Mouse (Mus musculus): ENCODE measurements around the gene Dtx1. TPM values are rescaled to one million over a fixed set of nuclear protein-coding genes. Genes with fewer than 3 reads are reported as not detected.

Dtx1 gene
- polyA plus RNA-seq, 1 experiment from 2014 or later: 2.8 TPM

DNA sequence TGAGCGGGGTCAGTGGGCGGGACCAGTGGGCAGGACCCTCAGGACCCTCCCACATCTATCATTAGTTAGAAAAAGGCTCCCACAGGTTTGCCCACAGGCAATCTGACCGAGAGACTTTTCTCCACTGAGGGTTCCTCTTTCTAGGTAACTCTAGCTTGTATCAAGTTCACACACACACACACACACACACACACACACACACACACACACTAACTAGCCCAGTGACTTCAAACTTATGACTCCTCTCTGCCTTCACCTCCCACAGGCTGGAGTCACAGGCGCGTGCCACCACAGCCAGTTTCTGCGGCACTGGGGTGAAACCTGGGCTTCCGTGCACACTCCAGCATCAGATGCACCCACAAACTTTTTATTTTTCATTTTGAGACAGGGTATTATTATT, 43.0 kb downstream of the Dtx1 start:
- Histone ChIP-seq H3K9me3 (ENCODE audit: low read depth, low read length) (no peaks in the 10 kb centered on the region), H3K4me3 (ENCODE audit: low read depth, low read length) (no peak overlapping the region), H3K36me3 (ENCODE audit: insufficient read depth) (no peaks in the 10 kb centered on the region), H3K4me1 (ENCODE audit: insufficient read depth) (no peaks in the 10 kb centered on the region), H3K27me3 (ENCODE audit: insufficient read depth, low read length) (peaks cover 3% of the 10 kb centered on the region; the same call in 1 of the 2 replicates), H3K27ac (ENCODE audit: low read depth) (no peak overlapping the region), H3K9ac (no peak overlapping the region), H3K4me2 (no peak overlapping the region)
- WGBS: 67% methylated on average over 7 of the region's 7 CpGs
- DNase-seq (no peak), ATAC-seq (ENCODE audit: insufficient read depth) (no peak)
- TF ChIP-seq CTCF (IDR thresholded peaks at IDR 0.05; ENCODE audit: low read depth): no peak

DNA sequence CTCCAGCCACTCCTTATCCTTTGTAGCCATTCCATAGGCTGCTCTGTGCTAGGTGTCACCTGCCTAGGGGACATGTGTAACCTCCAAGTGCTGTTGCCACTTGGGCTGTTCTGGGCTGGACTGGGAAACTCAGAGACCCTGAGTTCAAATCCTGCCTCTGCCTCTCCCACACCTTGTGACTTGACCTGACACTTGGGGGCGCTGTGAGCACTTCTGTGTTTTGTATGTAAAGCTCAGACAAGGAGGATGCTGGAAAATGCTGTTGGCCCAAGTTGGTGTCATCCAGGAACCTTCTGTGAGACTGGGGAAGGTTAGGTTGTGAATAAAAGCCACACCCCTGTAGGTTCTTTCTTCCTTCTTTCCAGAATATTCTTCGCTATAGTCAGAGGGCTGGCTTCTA, 46.8 kb downstream of the Dtx1 start:
- Histone ChIP-seq H3K9ac (no peak overlapping the region), H3K27me3 (ENCODE audit: insufficient read depth, low read length) (peaks cover 3% of the 10 kb centered on the region; the same call in 1 of the 2 replicates), H3K4me1 (ENCODE audit: insufficient read depth) (no peaks in the 10 kb centered on the region), H3K27ac (ENCODE audit: low read depth) (no peak overlapping the region), H3K4me3 (ENCODE audit: low read depth, low read length) (no peak overlapping the region), H3K9me3 (ENCODE audit: low read depth, low read length) (no peaks in the 10 kb centered on the region), H3K36me3 (ENCODE audit: insufficient read depth) (no peaks in the 10 kb centered on the region), H3K4me2 (no peak overlapping the region)
- WGBS: 45% methylated on average over 2 of the region's 2 CpGs
- no peak for TF ChIP-seq CTCF (IDR thresholded peaks at IDR 0.05; ENCODE audit: low read depth)
- no peak for ATAC-seq (ENCODE audit: insufficient read depth)
- no peak for DNase-seq

DNA sequence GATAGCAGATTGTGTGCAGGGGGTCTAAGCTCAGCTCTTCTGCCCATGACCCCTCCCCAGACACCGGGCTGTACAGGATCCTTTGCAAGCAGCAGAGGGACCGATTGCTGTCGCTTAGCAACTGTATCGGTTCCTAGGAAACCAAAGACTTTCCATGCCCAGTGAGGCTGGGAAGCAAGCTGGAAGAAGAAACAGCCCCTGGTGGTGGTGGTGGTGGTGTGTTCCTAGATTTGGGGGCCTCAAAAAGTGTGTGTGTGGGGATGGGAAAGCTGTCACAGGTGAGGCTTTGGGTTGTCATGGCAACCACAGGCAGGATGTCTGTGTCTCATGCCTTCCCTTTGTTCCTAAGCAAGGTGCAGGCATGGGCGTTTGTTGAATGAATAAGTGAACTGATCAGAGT, 50.9 kb downstream of the Dtx1 start:
- Histone ChIP-seq H3K4me2 (no peak overlapping the region), H3K9me3 (ENCODE audit: low read depth, low read length) (no peaks in the 10 kb centered on the region), H3K27ac (ENCODE audit: low read depth) (no peak overlapping the region), H3K36me3 (ENCODE audit: insufficient read depth) (no peaks in the 10 kb centered on the region), H3K4me3 (ENCODE audit: low read depth, low read length) (no peak overlapping the region), H3K4me1 (ENCODE audit: insufficient read depth) (no peaks in the 10 kb centered on the region), H3K9ac (no peak overlapping the region), H3K27me3 (ENCODE audit: insufficient read depth, low read length) (no peaks in the 10 kb centered on the region; the same call in 1 of the 2 replicates)
- DNase-seq (no peak), ATAC-seq (ENCODE audit: insufficient read depth) (no peak)
- no peak for TF ChIP-seq CTCF (IDR thresholded peaks at IDR 0.05; ENCODE audit: low read depth)
- 36% methylated on average over 5 of the region's 5 CpGs for WGBS

DNA sequence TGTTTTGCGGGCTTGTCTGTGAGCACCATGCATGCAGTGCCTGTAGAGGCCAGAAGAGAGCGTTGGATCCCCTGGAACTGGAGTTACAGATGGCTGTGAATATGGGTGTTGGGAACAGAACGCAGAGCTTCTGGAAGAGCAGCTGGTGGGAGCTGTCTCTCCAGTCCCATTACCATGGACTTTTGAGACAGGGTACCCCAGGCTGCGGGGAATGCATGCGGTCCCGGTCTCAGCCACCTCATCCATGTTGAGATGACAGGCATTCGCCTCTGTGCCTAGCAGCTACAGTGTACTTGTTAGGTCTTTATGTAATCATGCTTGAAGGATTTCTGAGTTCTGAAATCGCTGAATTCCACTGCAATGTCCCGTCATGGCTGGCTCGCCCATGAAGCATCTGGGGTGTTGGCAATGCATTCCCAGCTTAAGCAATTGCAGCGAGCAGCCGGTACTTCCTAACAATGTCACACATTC, 55.4 kb downstream of the Dtx1 start:
- ATAC-seq (ENCODE audit: insufficient read depth) (no peak), DNase-seq (peak; percentile 30)
- no peak overlapping the region for H3K27ac ChIP-seq (ENCODE audit: low read depth)
- H3K9me3 ChIP-seq (ENCODE audit: low read depth, low read length): no peaks in the 10 kb centered on the region
- 61% methylated on average over 12 of the region's 12 CpGs for WGBS
- H3K4me3 ChIP-seq (ENCODE audit: low read depth, low read length): no peak overlapping the region
- TF ChIP-seq CTCF (IDR thresholded peaks at IDR 0.05; ENCODE audit: low read depth): no peak
- H3K36me3 ChIP-seq (ENCODE audit: insufficient read depth): no peaks in the 10 kb centered on the region
- no peak overlapping the region for H3K4me2 ChIP-seq
- H3K9ac ChIP-seq: no peak overlapping the region
- no peaks in the 10 kb centered on the region; the same call in 1 of the 2 replicates for H3K27me3 ChIP-seq (ENCODE audit: insufficient read depth, low read length)
- no peaks in the 10 kb centered on the region for H3K4me1 ChIP-seq (ENCODE audit: insufficient read depth)

DNA sequence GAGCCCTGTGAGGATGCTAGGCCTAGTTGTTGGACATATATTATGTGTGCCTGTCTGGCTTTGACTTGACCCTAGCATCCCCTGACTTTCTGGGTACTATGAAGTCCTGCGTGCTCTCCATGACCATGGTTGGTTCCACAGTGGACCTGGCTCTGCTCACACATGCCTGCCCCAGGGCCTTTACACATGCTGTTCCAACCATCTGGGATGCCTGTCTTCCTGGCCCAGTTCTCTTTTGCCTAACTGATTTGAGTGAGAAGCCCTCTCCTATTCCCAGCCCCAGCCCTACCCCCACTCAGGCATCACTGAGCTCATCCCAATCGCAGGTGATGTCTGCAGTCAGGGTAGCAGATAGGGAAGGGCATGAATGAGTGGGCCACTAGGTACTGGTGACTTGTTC, 57.9 kb downstream of the Dtx1 start:
- TF ChIP-seq CTCF (IDR thresholded peaks at IDR 0.05; ENCODE audit: low read depth): no peak
- no peaks in the 10 kb centered on the region for H3K36me3 ChIP-seq (ENCODE audit: insufficient read depth)
- H3K4me1 ChIP-seq (ENCODE audit: insufficient read depth): no peaks in the 10 kb centered on the region
- no peak for DNase-seq
- H3K4me3 ChIP-seq (ENCODE audit: low read depth, low read length): no peak overlapping the region
- peaks cover 17% of the 10 kb centered on the region for H3K27me3 ChIP-seq (ENCODE audit: insufficient read depth, low read length)
- H3K27ac ChIP-seq (ENCODE audit: low read depth): no peak overlapping the region
- WGBS: 90% methylated on average over 2 of the region's 2 CpGs
- no peak overlapping the region for H3K9ac ChIP-seq
- no peak overlapping the region for H3K4me2 ChIP-seq
- H3K9me3 ChIP-seq (ENCODE audit: low read depth, low read length): no peaks in the 10 kb centered on the region
- ATAC-seq (ENCODE audit: insufficient read depth): no peak

DNA sequence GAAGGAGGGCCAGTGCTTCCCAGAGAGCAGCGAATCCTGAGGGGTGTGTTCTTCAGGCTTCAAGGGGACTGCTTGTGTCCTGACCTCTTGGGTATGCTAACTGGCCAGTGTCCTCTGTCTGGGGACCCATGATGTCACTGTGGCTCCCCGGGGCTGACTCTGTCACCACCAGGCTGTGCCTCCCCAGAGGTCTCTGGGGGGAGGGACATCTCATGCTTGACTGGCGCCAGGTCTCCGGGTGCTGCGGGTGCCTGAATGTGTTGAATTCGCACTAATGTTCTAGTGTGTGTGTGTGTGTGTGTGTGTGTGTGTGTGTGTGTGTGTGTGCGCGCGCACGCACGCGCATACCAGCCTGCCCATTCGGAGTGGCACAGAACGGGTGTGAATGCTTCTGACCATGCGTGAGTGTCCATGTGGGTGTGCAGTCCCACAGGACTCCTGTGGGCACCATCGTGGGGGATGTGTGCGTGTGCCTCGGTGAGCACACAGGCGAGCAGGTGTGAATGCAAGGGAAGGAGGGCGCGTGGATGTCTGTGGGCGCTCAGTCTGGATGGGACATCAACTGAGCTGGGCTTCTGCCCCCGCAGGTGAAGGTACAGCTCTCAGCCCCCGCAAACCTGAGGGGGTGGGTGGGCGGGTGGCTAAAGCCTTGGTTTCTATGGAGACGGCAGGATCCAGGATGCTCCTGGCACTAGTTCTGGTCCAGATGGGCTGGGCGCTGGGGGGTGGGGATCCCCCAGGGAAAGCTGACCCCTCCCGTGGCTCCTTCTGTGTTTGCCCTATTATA, 58.6 kb downstream of the Dtx1 start:
- peaks cover 3% of the 10 kb centered on the region; the same call in 1 of the 2 replicates for H3K4me1 ChIP-seq (ENCODE audit: insufficient read depth)
- no peaks in the 10 kb centered on the region for H3K36me3 ChIP-seq (ENCODE audit: insufficient read depth)
- peaks cover 24% of the 10 kb centered on the region for H3K27me3 ChIP-seq (ENCODE audit: insufficient read depth, low read length)
- H3K4me2 ChIP-seq: no peak overlapping the region
- DNase-seq (no peak), ATAC-seq (ENCODE audit: insufficient read depth) (no peak)
- no peak overlapping the region for H3K4me3 ChIP-seq (ENCODE audit: low read depth, low read length)
- TF ChIP-seq CTCF (IDR thresholded peaks at IDR 0.05; ENCODE audit: low read depth): no peak
- 78% methylated on average over 27 of the region's 28 CpGs for WGBS
- no peak overlapping the region for H3K9ac ChIP-seq
- no peaks in the 10 kb centered on the region for H3K9me3 ChIP-seq (ENCODE audit: low read depth, low read length)
- H3K27ac ChIP-seq (ENCODE audit: low read depth): no peak overlapping the region

DNA sequence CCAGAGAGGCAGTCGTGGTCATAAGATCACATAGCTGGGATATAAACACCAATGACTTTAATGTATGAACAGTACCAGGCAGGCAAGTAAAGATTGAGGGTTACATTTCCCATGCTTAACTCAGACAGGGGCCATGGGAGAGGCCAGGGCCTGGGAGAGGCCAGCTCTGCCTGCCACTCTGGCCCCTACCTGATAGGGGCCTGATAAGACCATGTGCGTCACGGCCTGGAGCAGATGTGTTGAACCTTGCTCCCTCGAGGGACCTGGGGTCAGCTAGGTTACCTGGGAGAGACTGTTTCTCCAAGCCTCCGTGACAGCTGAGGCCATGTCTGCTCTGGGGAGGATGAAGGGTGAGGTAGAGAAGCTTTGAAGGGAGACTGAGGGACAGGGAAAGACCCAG, 60.5 kb downstream of the Dtx1 start:
- no peak for TF ChIP-seq CTCF (IDR thresholded peaks at IDR 0.05; ENCODE audit: low read depth)
- Histone ChIP-seq H3K9ac (no peak overlapping the region), H3K4me3 (ENCODE audit: low read depth, low read length) (no peak overlapping the region), H3K36me3 (ENCODE audit: insufficient read depth) (no peaks in the 10 kb centered on the region), H3K27ac (ENCODE audit: low read depth) (no peak overlapping the region), H3K27me3 (ENCODE audit: insufficient read depth, low read length) (peaks cover 30% of the 10 kb centered on the region), H3K4me1 (ENCODE audit: insufficient read depth) (peaks cover 3% of the 10 kb centered on the region; the same call in 1 of the 2 replicates), H3K4me2 (no peak overlapping the region), H3K9me3 (ENCODE audit: low read depth, low read length) (no peaks in the 10 kb centered on the region)
- no peak for ATAC-seq (ENCODE audit: insufficient read depth)
- 23% methylated on average over 5 of the region's 5 CpGs for WGBS
- no peak for DNase-seq
